ENCODE assay signal across 37 mouse cellular contexts in the genomic region with DNA sequence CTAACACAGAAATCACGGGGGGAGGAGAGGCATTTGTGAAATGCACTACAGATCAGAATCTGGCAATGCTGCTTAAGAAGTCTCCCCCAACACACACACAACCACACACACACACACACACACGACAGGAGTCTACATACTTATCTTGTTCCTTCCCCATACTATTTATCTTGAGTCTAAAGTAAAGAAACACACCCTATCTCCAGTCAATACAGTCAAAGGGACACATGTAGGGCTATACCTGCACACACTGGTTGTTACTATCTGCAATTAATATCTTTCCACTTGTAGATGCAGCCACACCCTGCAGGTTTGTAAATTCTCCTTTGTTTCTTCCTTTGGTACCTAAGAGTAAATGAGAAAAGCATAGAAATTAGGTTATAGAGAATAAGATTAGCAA. TPM values are rescaled to one million over a fixed set of nuclear protein-coding genes. Genes with fewer than 3 reads are reported as not detected.
"Had no signal": no experiment of that assay in that cellular context is flagged by ENCODE, and none has a peak within 500 bp of the region (broad histone marks: within the 10 kb centered on the region; RNA-seq: fewer than 3 reads in every experiment).

No protein-coding gene starts in this region.

- DNase-seq: gastrocnemius, adult 2 months; gastrocnemius, postnatal 10 days; gastrocnemius, postnatal 25 days; heart, adult 18-20 months; heart, postnatal 10 days; heart, postnatal 4 days; kidney, adult 11 months; kidney, adult 2 months; kidney, adult 9 months; kidney, postnatal 14 days; kidney, postnatal 36 days; layer of hippocampus, adult 9-11 months; layer of hippocampus, postnatal 36 days; left cerebral cortex, postnatal 4 days had no signal

- H3K9me3 ChIP-seq: heart, embryonic 10.5 days; heart, embryonic 12.5 days; hindbrain, embryonic 10.5 days; hindbrain, embryonic 12.5 days; kidney, embryonic 15.5 days; limb, embryonic 13.5 days; limb, embryonic 15.5 days; liver, embryonic 12.5 days had no signal

- H3K27ac ChIP-seq: gastrocnemius, adult 2 months; heart, embryonic 10.5 days; hindbrain, embryonic 10.5 days; hindbrain, embryonic 12.5 days; hindbrain, embryonic 14.5 days; kidney, embryonic 15.5 days; kidney, postnatal 0 days; limb, embryonic 13.5 days; limb, embryonic 15.5 days; liver, embryonic 12.5 days had no signal

- H3K27me3 ChIP-seq: heart, embryonic 12.5 days; hindbrain, embryonic 12.5 days; kidney, embryonic 15.5 days; limb, embryonic 13.5 days; limb, embryonic 15.5 days had no signal

- H3K4me3 ChIP-seq: gastrocnemius, adult 2 months; heart, embryonic 10.5 days; heart, embryonic 12.5 days; hindbrain, embryonic 10.5 days; hindbrain, embryonic 12.5 days; kidney, embryonic 15.5 days; limb, embryonic 13.5 days; limb, embryonic 15.5 days; liver, embryonic 12.5 days had no signal

- ATAC-seq: hindbrain, embryonic 16.5 days; inflammation-experienced regulatory T-cells, adult 6 months; liver, embryonic 12.5 days had no signal

- H3K36me3 ChIP-seq: heart, embryonic 10.5 days; limb, embryonic 13.5 days; liver, embryonic 12.5 days had no signal

- H3K9ac ChIP-seq: heart, embryonic 12.5 days; hindbrain, embryonic 14.5 days; kidney, embryonic 15.5 days; limb, embryonic 13.5 days; limb, embryonic 15.5 days; liver, embryonic 12.5 days had no signal

- H3K4me1 ChIP-seq: heart, embryonic 10.5 days; heart, embryonic 12.5 days; kidney, embryonic 15.5 days; limb, embryonic 13.5 days; limb, embryonic 15.5 days; liver, embryonic 12.5 days had no signal

- H3K4me2 ChIP-seq: heart, embryonic 12.5 days; hindbrain, embryonic 12.5 days; hindbrain, embryonic 14.5 days; kidney, embryonic 15.5 days; limb, embryonic 13.5 days; limb, embryonic 15.5 days; liver, embryonic 12.5 days had no signal

RNA-seq across cellular contexts. Expression of a gene that starts 3.9 kb away (rescaled TPM):
- total RNA-seq: gastrocnemius, adult 2 months; gastrocnemius, postnatal 25 days; heart, adult 18-20 months; heart, adult 8-10 months; heart, postnatal 25 days; heart, postnatal 4 days; layer of hippocampus, adult 18-20 months; layer of hippocampus, adult 8-10 months; layer of hippocampus, postnatal 14 days; layer of hippocampus, postnatal 36 days; left cerebral cortex, adult 18-20 months; left cerebral cortex, adult 8-10 months; left cerebral cortex, postnatal 10 days; left cerebral cortex, postnatal 25 days; left cerebral cortex, postnatal 4 days; liver, adult 2 months had no signal
- polyA plus RNA-seq: heart, embryonic 12.5 days; kidney, adult 2 months; large intestine, adult 2 months; liver, adult 2 months; liver, embryonic 12.5 days had no signal
